Mouse (Mus musculus) cerebellum, adult 2 months (tissue): ENCODE data around the gene Tulp2.
"Not testable (repeated sequence)": the region's sequence is repeated elsewhere in the genome, so short reads cannot be mapped to it uniquely, and the experiment has no call there.

Experiments used
- CTCF ChIP-seq: fragments of 200-500 bp; IDR thresholded peaks from 2 replicates; pipeline ENCODE4 v1.5.1; 2011; ENCODE audit warnings: low read depth, mild to moderate bottlenecking, control low read depth, low read length, moderate library complexity, borderline replicate concordance; ENCODE audit not compliant: insufficient read depth
- POLR2A ChIP-seq: fragments of 200-500 bp; IDR thresholded peaks from 2 replicates; pipeline ENCODE4 v1.6.1; 2011; ENCODE audit warnings: low read length, control low read depth, borderline replicate concordance; ENCODE audit not compliant: insufficient read depth

DNA sequence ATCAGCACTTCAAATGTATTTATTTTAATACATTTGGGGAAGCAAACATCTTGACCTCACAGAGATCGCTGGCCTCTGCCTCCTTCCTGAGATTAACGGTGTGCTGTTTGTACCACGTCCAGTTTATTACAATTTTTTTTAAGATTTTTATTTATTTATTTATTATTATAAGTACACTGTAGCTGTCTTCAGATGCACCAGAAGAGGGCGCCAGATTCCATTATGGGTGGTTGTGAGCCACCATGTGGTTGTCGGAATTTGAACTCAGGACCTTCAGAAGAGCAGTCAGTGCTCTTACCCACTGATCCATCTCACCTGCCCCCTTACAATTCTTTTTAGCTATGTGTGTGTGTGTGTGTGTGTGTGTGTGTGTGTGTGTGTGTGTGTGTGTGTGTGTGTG lies 35.2 kb downstream of the Tulp2 start:
- TF ChIP-seq CTCF, POLR2A: not testable (repeated sequence)
